Mouse (Mus musculus) spleen, adult 2 months (tissue): ENCODE data around the gene Btbd3. TPM values are rescaled to one million over a fixed set of nuclear protein-coding genes. Genes with fewer than 3 reads are reported as not detected.

Experiments used
- DNase-seq, 2 experiments: peaks; one replicate each; pipeline versions ENCODE4 v3.0.0 to v3.0.0-alpha.2; 2012 to 2021; ENCODE audit warnings: low spot score in 2 of 2, low read depth in 1 of 2
- H3K27ac ChIP-seq: fragments of 200-500 bp; 2 replicates; pipeline ENCODE4 v1.5.1; 2012; ENCODE audit warnings: low read length, inconsistent platforms; ENCODE audit not compliant: insufficient read depth
- H3K27me3 ChIP-seq: fragments of 200-500 bp; 2 replicates; pipeline ENCODE4 v1.6.1; 2012; ENCODE audit warnings: mild to moderate bottlenecking, moderate library complexity, low read length, inconsistent platforms; ENCODE audit not compliant: control insufficient read depth, insufficient read depth
- H3K36me3 ChIP-seq: fragments of 200-500 bp; 2 replicates; pipeline ENCODE4 v1.6.1; 2012; ENCODE audit warnings: mild to moderate bottlenecking, low read length, inconsistent platforms; ENCODE audit not compliant: control insufficient read depth, insufficient read depth
- H3K4me1 ChIP-seq: fragments of 200-500 bp; 2 replicates; pipeline ENCODE4 v1.6.1; 2011; ENCODE audit warnings: inconsistent platforms; ENCODE audit not compliant: control insufficient read depth, insufficient read depth, insufficient read length
- H3K4me3 ChIP-seq: fragments of 200-500 bp; 2 replicates; pipeline ENCODE4 v1.5.1; 2011; ENCODE audit warnings: mild to moderate bottlenecking, inconsistent platforms; ENCODE audit not compliant: insufficient read depth, insufficient read length; ENCODE audit errors: extremely low read depth
- CTCF ChIP-seq: fragments of 200-500 bp; IDR thresholded peaks from 2 replicates; pipeline ENCODE4 v1.5.1; 2011; ENCODE audit warnings: mild to moderate bottlenecking, inconsistent platforms; ENCODE audit not compliant: insufficient read depth, insufficient read length, insufficient replicate concordance; ENCODE audit errors: extremely low read depth
- POLR2A ChIP-seq: fragments of 200-500 bp; IDR thresholded peaks from 2 replicates; pipeline ENCODE4 v1.6.1; 2011; ENCODE audit warnings: low read depth, low read length, inconsistent platforms
- WGBS: fragments of 180-500 bp; shearing (Covaris S2); methylation state at CpG from one replicate; pipeline ENCODE4 v1.1.7; 2018; 5-methylcytosine and 5-hydroxymethylcytosine counted together
- polyA plus RNA-seq: library from polyadenylated mRNA; depleted of rRNA; stranded (reverse); fragments of >200 nt; gene quantifications from 2 replicates; pipeline ENCODE4 v1.2.3, GENCODE M21; 2012

The Btbd3 gene
- polyA plus RNA-seq, 1 experiment: 2.4 TPM

- Histone ChIP-seq H3K4me1 (no peaks in the 10 kb centered on the region), H3K36me3 (no peaks in the 10 kb centered on the region), H3K4me3 (no peak overlapping the region), H3K27ac (no peak overlapping the region), H3K27me3 (no peaks in the 10 kb centered on the region)
- WGBS: 82% methylated on average over 5 of the region's 5 CpGs
- TF ChIP-seq CTCF (no peak), POLR2A (no peak)
- DNase-seq: no peak
Measured at GRCm38 (mm10) chr2:138531160-138531967, 275.0 kb downstream of the Btbd3 start.

- Histone ChIP-seq H3K4me1 (no peaks in the 10 kb centered on the region), H3K27me3 (no peaks in the 10 kb centered on the region), H3K4me3 (no peak overlapping the region), H3K36me3 (no peaks in the 10 kb centered on the region), H3K27ac (no peak overlapping the region)
- TF ChIP-seq POLR2A (no peak), CTCF (no peak)
- WGBS: 82% methylated on average over 4 of the region's 4 CpGs
- DNase-seq: no peak
Measured at GRCm38 (mm10) chr2:138531992-138532391, 275.6 kb downstream of the Btbd3 start.

- no peak overlapping the region for H3K4me3 ChIP-seq
- no peak for DNase-seq
- H3K27ac ChIP-seq: no peak overlapping the region
- no peaks in the 10 kb centered on the region for H3K36me3 ChIP-seq
- H3K27me3 ChIP-seq: no peaks in the 10 kb centered on the region; the same call in 1 of the 2 replicates
- H3K4me1 ChIP-seq: no peaks in the 10 kb centered on the region
- WGBS: 88% methylated on average over 3 of the region's 3 CpGs
- TF ChIP-seq CTCF: no peak
- TF ChIP-seq POLR2A: no peak
Measured at GRCm38 (mm10) chr2:138539655-138540054, 283.3 kb downstream of the Btbd3 start.

GRCm38 (mm10) chr2:138548990-138549389 is 292.6 kb downstream of the Btbd3 start:
- TF ChIP-seq POLR2A: no peak
- no peak for TF ChIP-seq CTCF
- no peak for DNase-seq
- Histone ChIP-seq H3K27me3 (no peaks in the 10 kb centered on the region), H3K36me3 (no peaks in the 10 kb centered on the region), H3K27ac (no peak overlapping the region), H3K4me1 (no peaks in the 10 kb centered on the region), H3K4me3 (no peak overlapping the region)
- WGBS: 89% methylated on average over 2 of the region's 2 CpGs

GRCm38 (mm10) chr2:138551516-138551915 is 295.2 kb downstream of the Btbd3 start:
- no peak overlapping the region for H3K4me3 ChIP-seq
- H3K27me3 ChIP-seq: no peaks in the 10 kb centered on the region
- WGBS: 73% methylated on average over 5 of the region's 5 CpGs
- no peak overlapping the region for H3K27ac ChIP-seq
- no peaks in the 10 kb centered on the region for H3K4me1 ChIP-seq
- TF ChIP-seq CTCF (no peak), POLR2A (no peak)
- DNase-seq: no peak
- H3K36me3 ChIP-seq: no peaks in the 10 kb centered on the region

- Histone ChIP-seq H3K36me3 (no peaks in the 10 kb centered on the region), H3K27me3 (no peaks in the 10 kb centered on the region), H3K27ac (no peak overlapping the region), H3K4me1 (no peaks in the 10 kb centered on the region), H3K4me3 (no peak overlapping the region)
- WGBS: 83% methylated on average over 11 of the region's 11 CpGs
- TF ChIP-seq CTCF (no peak), POLR2A (no peak)
- no peak for DNase-seq
Measured at GRCm38 (mm10) chr2:138555106-138555862, 298.9 kb downstream of the Btbd3 start.
